Mouse (Mus musculus): ENCODE results near the gene Commd8. TPM values are rescaled to one million over a fixed set of nuclear protein-coding genes. Genes with fewer than 3 reads are reported as not detected.

The Commd8 gene
- polyA plus RNA-seq (2014; fragmentation: Nextera tagmentation; extraction: Ambion mirVana), result 106 and 128 TPM in 2 replicates

- peak; percentile 89 for ATAC-seq (ENCODE audit: low read depth)
- under 1% methylated on average over 34 of the region's 38 CpGs for WGBS
- no peaks in the 10 kb centered on the region for H3K27me3 ChIP-seq (replicated peaks; ENCODE audit: control insufficient read depth, insufficient read depth, low read length)
Observed at GRCm38 (mm10) chr5:72167594-72168284, at the start of gene Commd8. TSS of gene Commd8 (minus strand) at chr5:72168189.

GRCm38 (mm10) chr5:72211741-72212140 is 43.8 kb upstream of the Commd8 start:
- H3K4me3 ChIP-seq (ENCODE audit: low read depth, low read length), result peak overlapping the region; percentile 10; the same call in 1 of the 2 replicates
- WGBS, result 63% methylated on average over 18 of the region's 18 CpGs
- no peaks in the 10 kb centered on the region for H3K36me3 ChIP-seq (ENCODE audit: control insufficient read depth, insufficient read depth, low read length)
- H3K27me3 ChIP-seq (replicated peaks; ENCODE audit: control insufficient read depth, insufficient read depth, low read length), result no peaks in the 10 kb centered on the region
- no peaks in the 10 kb centered on the region for H3K9me3 ChIP-seq (ENCODE audit: control insufficient read depth, low read length)
- H3K4me1 ChIP-seq (ENCODE audit: control insufficient read depth, insufficient read depth, low read length), result peaks cover 3% of the 10 kb centered on the region; the same call in 1 of the 2 replicates
- ATAC-seq (ENCODE audit: low read depth), result peak; percentile 90
- peak; percentile 77 for DNase-seq (ENCODE audit: low spot score)
- H3K4me2 ChIP-seq (ENCODE audit: low read depth, low read length), result peak overlapping the region; percentile 27
- H3K9ac ChIP-seq (ENCODE audit: low read depth, low read length), result no peak overlapping the region
- H3K27ac ChIP-seq (replicated peaks; ENCODE audit: low read depth, low read length), result no peak overlapping the region

More at GRCm38 (mm10) chr5:72167594-72168284, at the start of gene Commd8:
- peak within 1 kb of the TSS; percentile 90 for H3K4me2 ChIP-seq (ENCODE audit: low read depth, low read length)
- peak within 1 kb of the TSS; percentile 84 for H3K4me3 ChIP-seq (ENCODE audit: low read depth, low read length)
- H3K27ac ChIP-seq (replicated peaks; ENCODE audit: low read depth, low read length), result peak within 1 kb of the TSS; percentile 68
- H3K9me3 ChIP-seq (ENCODE audit: control insufficient read depth, low read length), result no peaks in the 10 kb centered on the region
- 0 out of 2 replicates have a peak, but pooled peaks cover 12% of the 10 kb centered on the region for H3K36me3 ChIP-seq (ENCODE audit: control insufficient read depth, insufficient read depth, low read length)
- H3K4me1 ChIP-seq (ENCODE audit: control insufficient read depth, insufficient read depth, low read length), result peaks cover 9% of the 10 kb centered on the region; the same call in 1 of the 2 replicates
- peak within 1 kb of the TSS; percentile 89 for H3K9ac ChIP-seq (ENCODE audit: low read depth, low read length)
- DNase-seq (ENCODE audit: low spot score), result peak; percentile 98

GRCm38 (mm10) chr5:72210812-72211139 is 42.8 kb upstream of the Commd8 start:
- H3K9ac ChIP-seq (ENCODE audit: low read depth, low read length), result no peak overlapping the region
- no peaks in the 10 kb centered on the region for H3K27me3 ChIP-seq (replicated peaks; ENCODE audit: control insufficient read depth, insufficient read depth, low read length)
- WGBS, result 74% methylated on average over 5 of the region's 5 CpGs
- no peak overlapping the region for H3K27ac ChIP-seq (replicated peaks; ENCODE audit: low read depth, low read length)
- H3K4me3 ChIP-seq (ENCODE audit: low read depth, low read length), result no peak overlapping the region
- ATAC-seq (ENCODE audit: low read depth) (no peak), DNase-seq (ENCODE audit: low spot score) (no peak)
- H3K4me1 ChIP-seq (ENCODE audit: control insufficient read depth, insufficient read depth, low read length), result peaks cover 3% of the 10 kb centered on the region; the same call in 1 of the 2 replicates
- H3K4me2 ChIP-seq (ENCODE audit: low read depth, low read length), result no peak overlapping the region
- H3K9me3 ChIP-seq (ENCODE audit: control insufficient read depth, low read length), result no peaks in the 10 kb centered on the region
- no peaks in the 10 kb centered on the region for H3K36me3 ChIP-seq (ENCODE audit: control insufficient read depth, insufficient read depth, low read length)

GRCm38 (mm10) chr5:72210123-72210811 is 42.3 kb upstream of the Commd8 start:
- Histone ChIP-seq H3K9me3 (ENCODE audit: control insufficient read depth, low read length) (no peaks in the 10 kb centered on the region), H3K27me3 (replicated peaks; ENCODE audit: control insufficient read depth, insufficient read depth, low read length) (no peaks in the 10 kb centered on the region), H3K4me3 (ENCODE audit: low read depth, low read length) (no peak overlapping the region), H3K9ac (ENCODE audit: low read depth, low read length) (no peak overlapping the region), H3K27ac (replicated peaks; ENCODE audit: low read depth, low read length) (no peak overlapping the region), H3K4me1 (ENCODE audit: control insufficient read depth, insufficient read depth, low read length) (peaks cover 3% of the 10 kb centered on the region; the same call in 1 of the 2 replicates), H3K36me3 (ENCODE audit: control insufficient read depth, insufficient read depth, low read length) (no peaks in the 10 kb centered on the region), H3K4me2 (ENCODE audit: low read depth, low read length) (no peak overlapping the region)
- DNase-seq (ENCODE audit: low spot score), result no peak
- 78% methylated on average over 13 of the region's 13 CpGs for WGBS
- ATAC-seq (ENCODE audit: low read depth), result no peak

- no peak overlapping the region for H3K4me2 ChIP-seq (ENCODE audit: low read depth, low read length)
- H3K27me3 ChIP-seq (replicated peaks; ENCODE audit: control insufficient read depth, insufficient read depth, low read length), result no peaks in the 10 kb centered on the region
- no peak overlapping the region for H3K27ac ChIP-seq (replicated peaks; ENCODE audit: low read depth, low read length)
- WGBS, result 69% methylated on average over 1 of the region's 1 CpGs
- no peak overlapping the region for H3K9ac ChIP-seq (ENCODE audit: low read depth, low read length)
- ATAC-seq (ENCODE audit: low read depth) (no peak), DNase-seq (ENCODE audit: low spot score) (no peak)
- H3K4me1 ChIP-seq (ENCODE audit: control insufficient read depth, insufficient read depth, low read length), result peaks cover 8% of the 10 kb centered on the region; the same call in 1 of the 2 replicates
- no peaks in the 10 kb centered on the region for H3K36me3 ChIP-seq (ENCODE audit: control insufficient read depth, insufficient read depth, low read length)
- H3K4me3 ChIP-seq (ENCODE audit: low read depth, low read length), result no peak overlapping the region
- no peaks in the 10 kb centered on the region for H3K9me3 ChIP-seq (ENCODE audit: control insufficient read depth, low read length)
Observed at GRCm38 (mm10) chr5:72208515-72208914, 40.5 kb upstream of the Commd8 start.

GRCm38 (mm10) chr5:72205271-72205670 is 37.3 kb upstream of the Commd8 start:
- H3K27ac ChIP-seq (replicated peaks; ENCODE audit: low read depth, low read length), result no peak overlapping the region
- H3K4me2 ChIP-seq (ENCODE audit: low read depth, low read length), result 0 out of 2 replicates have a peak overlapping the region, but pooled peaks have one; percentile 10
- no peaks in the 10 kb centered on the region for H3K9me3 ChIP-seq (ENCODE audit: control insufficient read depth, low read length)
- H3K27me3 ChIP-seq (replicated peaks; ENCODE audit: control insufficient read depth, insufficient read depth, low read length), result no peaks in the 10 kb centered on the region
- no peak overlapping the region for H3K4me3 ChIP-seq (ENCODE audit: low read depth, low read length)
- no peaks in the 10 kb centered on the region for H3K36me3 ChIP-seq (ENCODE audit: control insufficient read depth, insufficient read depth, low read length)
- no peak for DNase-seq (ENCODE audit: low spot score)
- peaks cover 8% of the 10 kb centered on the region; the same call in 1 of the 2 replicates for H3K4me1 ChIP-seq (ENCODE audit: control insufficient read depth, insufficient read depth, low read length)
- no peak overlapping the region for H3K9ac ChIP-seq (ENCODE audit: low read depth, low read length)
- WGBS, result 84% methylated on average over 5 of the region's 5 CpGs
- no peak for ATAC-seq (ENCODE audit: low read depth)

- peak overlapping the region; percentile 74 for H3K4me3 ChIP-seq (ENCODE audit: low read depth, low read length)
- no peak for ATAC-seq (ENCODE audit: low read depth)
- DNase-seq (ENCODE audit: low spot score), result no peak
Observed at GRCm38 (mm10) chr5:72204507-72204906, 36.5 kb upstream of the Commd8 start.

GRCm38 (mm10) chr5:72203734-72204073 is 35.7 kb upstream of the Commd8 start:
- H3K9ac ChIP-seq (ENCODE audit: low read depth, low read length), result peak overlapping the region; percentile 63
- DNase-seq (ENCODE audit: low spot score) (peak; percentile 38), ATAC-seq (ENCODE audit: low read depth) (0 out of 2 replicates have a peak, but pooled peaks have one; percentile 19)
- H3K9me3 ChIP-seq (ENCODE audit: control insufficient read depth, low read length), result no peaks in the 10 kb centered on the region
- WGBS, result 5% methylated on average over 10 of the region's 10 CpGs
- no peaks in the 10 kb centered on the region for H3K27me3 ChIP-seq (replicated peaks; ENCODE audit: control insufficient read depth, insufficient read depth, low read length)
- peak overlapping the region; percentile 65; the same call in 1 of the 2 replicates for H3K27ac ChIP-seq (replicated peaks; ENCODE audit: low read depth, low read length)
- peak overlapping the region; percentile 74 for H3K4me3 ChIP-seq (ENCODE audit: low read depth, low read length)
- H3K4me2 ChIP-seq (ENCODE audit: low read depth, low read length), result peak overlapping the region; percentile 61
- peaks cover 8% of the 10 kb centered on the region; the same call in 1 of the 2 replicates for H3K4me1 ChIP-seq (ENCODE audit: control insufficient read depth, insufficient read depth, low read length)
- no peaks in the 10 kb centered on the region for H3K36me3 ChIP-seq (ENCODE audit: control insufficient read depth, insufficient read depth, low read length)

More at GRCm38 (mm10) chr5:72204507-72204906, 36.5 kb upstream of the Commd8 start:
- no peaks in the 10 kb centered on the region for H3K36me3 ChIP-seq (ENCODE audit: control insufficient read depth, insufficient read depth, low read length)
- H3K4me2 ChIP-seq (ENCODE audit: low read depth, low read length), result peak overlapping the region; percentile 61
- no peak overlapping the region for H3K27ac ChIP-seq (replicated peaks; ENCODE audit: low read depth, low read length)
- 82% methylated on average over 2 of the region's 2 CpGs for WGBS
- peaks cover 8% of the 10 kb centered on the region; the same call in 1 of the 2 replicates for H3K4me1 ChIP-seq (ENCODE audit: control insufficient read depth, insufficient read depth, low read length)
- H3K9ac ChIP-seq (ENCODE audit: low read depth, low read length), result no peak overlapping the region
- H3K9me3 ChIP-seq (ENCODE audit: control insufficient read depth, low read length), result no peaks in the 10 kb centered on the region
- no peaks in the 10 kb centered on the region for H3K27me3 ChIP-seq (replicated peaks; ENCODE audit: control insufficient read depth, insufficient read depth, low read length)

Measured in embryonic facial prominence, embryonic 14.5 days (tissue).